Mouse (Mus musculus): ENCODE data around the gene Golt1a. TPM values are rescaled to one million over a fixed set of nuclear protein-coding genes. Genes with fewer than 3 reads are reported as not detected.

Gene Golt1a
- total and polyA plus RNA-seq, 3 experiments = not detected

DNA sequence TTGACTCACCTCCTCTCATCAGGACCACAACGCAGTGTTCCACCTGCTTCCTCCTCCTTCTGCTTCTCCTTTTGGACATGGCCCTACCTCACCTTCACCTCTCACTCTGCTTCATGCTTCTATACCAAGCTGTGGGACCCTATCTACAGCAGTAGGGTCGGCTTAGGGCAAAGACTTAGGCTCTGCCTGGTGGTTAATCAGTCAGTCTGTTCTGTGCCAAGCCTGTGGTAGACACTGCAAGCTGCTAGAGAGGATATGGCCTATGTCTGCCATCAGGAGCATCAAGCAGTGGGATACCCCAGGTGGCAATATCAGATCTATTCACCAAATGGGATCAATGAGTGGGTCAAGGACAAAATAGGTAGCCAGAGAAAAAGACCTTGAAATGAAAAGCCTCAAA, 29.1 kb upstream of the Golt1a start:
- Histone ChIP-seq H3K27ac (ENCODE audit: insufficient read depth, low read depth) (no peak overlapping the region), H3K79me2 (replicated peaks; ENCODE audit: control insufficient read depth, extremely low read depth, insufficient read depth, poor library complexity, severe bottlenecking) (no peaks in the 10 kb centered on the region), H3K9me3 (replicated peaks; ENCODE audit: low read length) (no peaks in the 10 kb centered on the region), H3K36me3 (replicated peaks in 1 of 2; ENCODE audit: control insufficient read depth in 1 of 2, insufficient read depth in 1 of 2, low read length in 1 of 2) (no peaks in the 10 kb centered on the region), H3K27me3 (replicated peaks) (peaks cover 95% of the 10 kb centered on the region), H3K9ac (ENCODE audit: insufficient read depth, low read depth) (no peak overlapping the region), H3K4me1 (ENCODE audit: control insufficient read depth in 1 of 2, insufficient read depth in 2 of 2) (no peaks in the 10 kb centered on the region), H3K4me2 (ENCODE audit: insufficient read depth, low read depth, poor library complexity, severe bottlenecking) (no peak overlapping the region), H3K4me3 (replicated peaks in 1 of 3; ENCODE audit: low read depth in 2 of 3, low read length in 2 of 3, poor library complexity in 1 of 3) (no peak overlapping the region)
- TF ChIP-seq IRF4 (IDR thresholded peaks at IDR 0.05; ENCODE audit: low read depth, low read length) = no peak
- no peak for DNase-seq (ENCODE audit: extremely low read depth)
- dilution Hi-C loops (cut with MboI; ENCODE audit: extremely low pct_ligation_motif_present, extremely low pct_unique_long_range_greater_than_20kb, low sequenced_read_pairs) (no loop called here), in situ Hi-C loops (cut with MboI; ENCODE audit: low pct_ligation_motif_present, low pct_unique_long_range_greater_than_20kb, low sequenced_read_pairs) (no loop called here)

DNA sequence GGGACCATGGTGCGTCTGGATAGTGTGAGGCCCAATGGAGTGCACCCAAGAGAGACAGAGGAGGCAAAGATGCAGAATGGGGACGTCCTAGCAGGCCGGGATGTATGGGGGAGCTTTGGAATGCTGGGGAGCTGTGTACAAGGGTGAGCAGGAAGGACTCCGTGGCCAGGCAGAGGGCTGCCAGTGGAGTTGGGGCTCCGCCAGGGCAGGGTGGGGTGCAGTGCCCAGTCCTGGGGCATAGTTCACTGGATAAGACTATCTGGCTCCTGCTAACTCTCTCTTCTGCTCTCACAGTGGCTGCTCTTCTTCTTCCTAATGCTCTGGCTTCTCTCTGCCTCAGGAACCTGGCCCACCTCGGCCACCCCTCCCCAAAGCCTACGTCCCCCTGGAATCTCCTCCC, 23.7 kb upstream of the Golt1a start:
- H3K9me3 ChIP-seq (replicated peaks; ENCODE audit: low read length) = no peaks in the 10 kb centered on the region
- H3K4me2 ChIP-seq (ENCODE audit: insufficient read depth, low read depth, poor library complexity, severe bottlenecking) = no peak overlapping the region
- no peaks in the 10 kb centered on the region for H3K4me1 ChIP-seq (ENCODE audit: control insufficient read depth in 1 of 2, insufficient read depth in 2 of 2)
- dilution Hi-C loops (cut with MboI; ENCODE audit: extremely low pct_ligation_motif_present, extremely low pct_unique_long_range_greater_than_20kb, low sequenced_read_pairs) = no loop called here
- no peak overlapping the region for H3K9ac ChIP-seq (ENCODE audit: insufficient read depth, low read depth)
- no peak overlapping the region for H3K4me3 ChIP-seq (replicated peaks in 1 of 3; ENCODE audit: low read depth in 2 of 3, low read length in 2 of 3, poor library complexity in 1 of 3)
- H3K79me2 ChIP-seq (replicated peaks; ENCODE audit: control insufficient read depth, extremely low read depth, insufficient read depth, poor library complexity, severe bottlenecking) = no peaks in the 10 kb centered on the region
- in situ Hi-C loops (cut with MboI; ENCODE audit: low pct_ligation_motif_present, low pct_unique_long_range_greater_than_20kb, low sequenced_read_pairs) = no loop called here
- no peak for DNase-seq (ENCODE audit: extremely low read depth)
- H3K27ac ChIP-seq (ENCODE audit: insufficient read depth, low read depth) = no peak overlapping the region
- peaks cover 92% of the 10 kb centered on the region for H3K27me3 ChIP-seq (replicated peaks)
- H3K36me3 ChIP-seq (replicated peaks in 1 of 2; ENCODE audit: control insufficient read depth in 1 of 2, insufficient read depth in 1 of 2, low read length in 1 of 2) = no peaks in the 10 kb centered on the region
- no peak for TF ChIP-seq MAX (IDR thresholded peaks at IDR 0.05; ENCODE audit: low read length)
- no peak for TF ChIP-seq MYC (IDR thresholded peaks at IDR 0.05; ENCODE audit: low read depth, low read length)

DNA sequence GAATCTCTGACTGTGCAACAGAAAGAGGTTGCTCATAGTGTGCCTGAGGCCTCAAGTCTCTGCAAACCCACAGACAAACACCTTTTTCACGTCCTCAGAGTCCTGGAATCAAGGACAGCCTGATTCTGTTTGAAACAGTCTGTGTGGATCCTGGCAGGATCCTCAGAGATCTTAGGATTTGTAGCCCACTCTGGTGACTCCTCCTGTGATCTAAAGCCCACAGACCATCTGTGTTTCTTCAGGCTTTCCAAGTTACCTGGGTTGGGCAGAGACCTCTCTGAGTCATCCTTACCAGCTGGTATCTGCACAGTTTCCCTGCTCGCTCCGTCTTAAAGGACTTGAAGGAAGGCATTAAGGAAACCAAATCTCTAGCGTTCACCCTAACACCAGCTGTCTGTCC, 22.5 kb upstream of the Golt1a start:
- Histone ChIP-seq H3K4me3 (replicated peaks in 1 of 3; ENCODE audit: low read depth in 2 of 3, low read length in 2 of 3, poor library complexity in 1 of 3) (no peak overlapping the region), H3K27me3 (replicated peaks) (peaks cover 88% of the 10 kb centered on the region), H3K4me2 (ENCODE audit: insufficient read depth, low read depth, poor library complexity, severe bottlenecking) (no peak overlapping the region), H3K9ac (ENCODE audit: insufficient read depth, low read depth) (no peak overlapping the region), H3K27ac (ENCODE audit: insufficient read depth, low read depth) (no peak overlapping the region), H3K36me3 (replicated peaks in 1 of 2; ENCODE audit: control insufficient read depth in 1 of 2, insufficient read depth in 1 of 2, low read length in 1 of 2) (no peaks in the 10 kb centered on the region), H3K79me2 (replicated peaks; ENCODE audit: control insufficient read depth, extremely low read depth, insufficient read depth, poor library complexity, severe bottlenecking) (no peaks in the 10 kb centered on the region), H3K4me1 (ENCODE audit: control insufficient read depth in 1 of 2, insufficient read depth in 2 of 2) (no peaks in the 10 kb centered on the region), H3K9me3 (replicated peaks; ENCODE audit: low read length) (no peaks in the 10 kb centered on the region)
- in situ Hi-C loops (cut with MboI; ENCODE audit: low pct_ligation_motif_present, low pct_unique_long_range_greater_than_20kb, low sequenced_read_pairs) = no loop called here
- dilution Hi-C loops (cut with MboI; ENCODE audit: extremely low pct_ligation_motif_present, extremely low pct_unique_long_range_greater_than_20kb, low sequenced_read_pairs) = no loop called here
- TF ChIP-seq POLR2A (IDR thresholded peaks at IDR 0.05; ENCODE audit: low read depth, low read length) (no peak), EP300 (IDR thresholded peaks at IDR 0.05; ENCODE audit: low read length) (no peak), GABPA (IDR thresholded peaks at IDR 0.05; ENCODE audit: insufficient replicate concordance, low read depth, low read length) (no peak), MAZ (IDR thresholded peaks at IDR 0.05; ENCODE audit: low read depth, low read length) (no peak), USF2 (conservative IDR thresholded peaks at IDR 0.05; ENCODE audit: low read depth, low read length) (no peak), ZMIZ1 (IDR thresholded peaks at IDR 0.05; ENCODE audit: low read depth, low read length) (no peak), MAFK (IDR thresholded peaks at IDR 0.05; ENCODE audit: insufficient replicate concordance, low read length) (no peak), MXI1 (IDR thresholded peaks at IDR 0.05; ENCODE audit: low read depth, low read length) (no peak), JUND (conservative IDR thresholded peaks at IDR 0.05; ENCODE audit: low read depth, low read length) (no peak), TCF12 (IDR thresholded peaks at IDR 0.05; ENCODE audit: low read depth, low read length) (no peak), ZNF384 (IDR thresholded peaks at IDR 0.05; ENCODE audit: low read depth, low read length) (no peak), IRF4 (IDR thresholded peaks at IDR 0.05; ENCODE audit: low read depth, low read length) (no peak), CHD2 (IDR thresholded peaks at IDR 0.05; ENCODE audit: low read length) (no peak), CTCF (conservative IDR thresholded peaks at IDR 0.05 in 1 of 2, IDR thresholded peaks at IDR 0.05 in 1 of 2; ENCODE audit: low read depth in 2 of 2, low read length in 2 of 2) (no peak), ELF1 (IDR thresholded peaks at IDR 0.05; ENCODE audit: low read depth, low read length) (no peak), MEF2A (IDR thresholded peaks at IDR 0.05; ENCODE audit: borderline replicate concordance, low read depth, low read length) (no peak), NRF1 (IDR thresholded peaks at IDR 0.05; ENCODE audit: low read depth, low read length) (no peak)
- no peak for DNase-seq (ENCODE audit: extremely low read depth)
